Mouse (Mus musculus): ENCODE measurements around the gene Mical3.
A peak's percentile ranks its signal among the peaks of the same experiment; 100 is the strongest.

The Mical3 gene

GRCm38 (mm10) chr6:121076929-121077566, 53.8 kb downstream of the Mical3 start:
- DNase-seq, result no peak

GRCm38 (mm10) chr6:121075763-121076162, 55.0 kb downstream of the Mical3 start:
- DNase-seq, result no peak

- no peak for DNase-seq
Observed at GRCm38 (mm10) chr6:121073312-121073711, 57.5 kb downstream of the Mical3 start.

- no peak for DNase-seq
Observed at GRCm38 (mm10) chr6:121072615-121073014, 58.2 kb downstream of the Mical3 start.

GRCm38 (mm10) chr6:121070584-121071230, 60.1 kb downstream of the Mical3 start:
- DNase-seq, result no peak

GRCm38 (mm10) chr6:121069156-121069555, 61.6 kb downstream of the Mical3 start:
- DNase-seq, result no peak

- no peak for DNase-seq
Observed at GRCm38 (mm10) chr6:121068087-121068464, 62.7 kb downstream of the Mical3 start.

GRCm38 (mm10) chr6:121067426-121068086, 63.2 kb downstream of the Mical3 start:
- DNase-seq, result peak; percentile 83

- DNase-seq, result no peak
Observed at GRCm38 (mm10) chr6:121066761-121067160, 64.0 kb downstream of the Mical3 start.

- peak; percentile 65 for DNase-seq
Observed at GRCm38 (mm10) chr6:121064356-121065015, 66.3 kb downstream of the Mical3 start.

GRCm38 (mm10) chr6:121063771-121064170, 67.0 kb downstream of the Mical3 start:
- peak; percentile 77 for DNase-seq

- DNase-seq, result no peak
Observed at GRCm38 (mm10) chr6:121062891-121063408, 67.8 kb downstream of the Mical3 start.

GRCm38 (mm10) chr6:121058039-121058438, 72.8 kb downstream of the Mical3 start:
- no peak for DNase-seq

GRCm38 (mm10) chr6:121057181-121057956, 73.4 kb downstream of the Mical3 start:
- no peak for DNase-seq

GRCm38 (mm10) chr6:121055496-121055895, 75.3 kb downstream of the Mical3 start:
- no peak for DNase-seq

- DNase-seq, result no peak
Observed at GRCm38 (mm10) chr6:121054908-121055307, 75.9 kb downstream of the Mical3 start.

GRCm38 (mm10) chr6:121054340-121054739, 76.5 kb downstream of the Mical3 start:
- no peak for DNase-seq

- no peak for DNase-seq
Observed at GRCm38 (mm10) chr6:121053585-121054112, 77.2 kb downstream of the Mical3 start.

GRCm38 (mm10) chr6:121051972-121052629, 78.7 kb downstream of the Mical3 start:
- no peak for DNase-seq

- DNase-seq, result no peak
Observed at GRCm38 (mm10) chr6:121051411-121051810, 79.4 kb downstream of the Mical3 start.

GRCm38 (mm10) chr6:121048696-121049095, 82.1 kb downstream of the Mical3 start:
- peak; percentile 96 for DNase-seq

Measured in kidney, adult 9 months (tissue).